Mouse (Mus musculus) G1E-ER4 (cell line): ENCODE results near the gene Gm17067. TPM values are rescaled to one million over a fixed set of nuclear protein-coding genes. Genes with fewer than 3 reads are reported as not detected.
"Not testable (repeated sequence)": the region's sequence is repeated elsewhere in the genome, so short reads cannot be mapped to it uniquely, and the experiment has no call there.

Source experiments
- GATA1 ChIP-seq: IDR thresholded peaks from one replicate; pipeline ENCODE4 v1.8.0; 2012; ENCODE audit warnings: low read length, inconsistent platforms
- polyA plus RNA-seq: library from polyadenylated mRNA; stranded (reverse); fragments of >175 nt; gene quantifications from 2 replicates; pipeline ENCODE4 v1.2.3, GENCODE M21; 2012

Gene Gm17067
- polyA plus RNA-seq = not detected in 2 replicates

DNA sequence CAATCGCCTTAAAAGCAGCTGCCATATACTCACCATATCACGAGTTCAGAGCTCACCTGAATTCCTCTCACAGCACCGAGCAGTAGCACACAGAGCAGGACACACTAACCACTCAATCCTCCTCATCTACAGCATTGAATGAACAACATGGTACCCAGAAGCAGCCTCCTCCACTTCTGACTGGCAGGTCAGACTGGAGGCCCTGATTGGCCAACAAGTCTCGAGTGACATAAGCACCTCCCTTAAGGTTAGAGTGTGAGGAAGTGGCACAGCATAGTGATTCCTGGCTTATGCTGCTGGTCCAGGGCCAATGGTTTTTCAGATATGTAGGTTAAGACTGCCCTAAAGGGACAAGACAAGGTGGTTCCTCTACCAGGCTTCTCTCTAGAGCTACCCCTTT is at the start of gene Gm17067:
TSS of gene Gm17067 (minus strand) at position 101 of the 400 bp plus-strand sequence.
- not testable (repeated sequence) for TF ChIP-seq GATA1

- TF ChIP-seq GATA1 = no peak
These were observed 23.0 kb upstream of the Gm17067 start for GRCm38 (mm10) chr7:42749836-42750235.

- no peak for TF ChIP-seq GATA1
These were observed 11.9 kb upstream of the Gm17067 start for GRCm38 (mm10) chr7:42738536-42739210.

DNA sequence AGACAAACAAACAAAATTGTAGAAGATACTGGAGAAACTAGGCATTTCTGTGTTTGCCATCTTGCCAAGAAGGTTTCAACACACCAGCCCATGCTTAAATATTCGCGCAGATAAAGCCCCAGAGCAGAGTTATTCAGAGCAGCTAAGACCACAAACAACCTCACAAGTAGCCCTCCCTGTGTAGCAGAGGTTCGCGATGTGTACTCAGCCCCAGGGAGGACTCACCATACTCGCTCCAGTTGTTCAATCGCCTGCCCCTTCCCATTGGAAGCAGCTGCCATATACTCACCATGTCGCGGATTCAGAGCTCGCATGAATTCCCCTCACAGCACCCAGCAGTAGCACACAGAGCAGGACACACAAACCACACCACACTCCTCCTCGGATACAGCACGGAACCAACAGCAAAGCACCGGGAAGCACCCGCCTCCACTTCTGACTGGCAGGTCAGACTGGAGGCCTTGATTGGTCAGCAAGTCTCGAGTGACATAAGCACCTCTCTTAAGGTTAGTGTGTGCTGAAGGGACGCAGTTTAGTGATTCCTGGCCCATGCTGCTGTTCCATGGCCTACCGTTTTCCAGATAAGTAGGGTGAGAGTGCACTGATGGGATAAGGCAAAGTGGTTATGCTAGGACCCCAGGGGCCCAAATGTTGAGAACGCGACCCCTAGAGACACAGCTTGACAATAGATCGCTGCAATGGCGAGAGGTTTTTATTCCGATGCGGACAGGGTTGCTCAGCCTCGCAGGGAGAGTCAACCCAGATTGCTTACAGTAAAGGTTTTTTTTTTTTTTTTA is 34.3 kb downstream of the Gm17067 start, which contains the start of gene Zfp975:
TSS of gene Zfp975 (minus strand) at position 381 of the 797 bp plus-strand sequence.
- not testable (repeated sequence) for TF ChIP-seq GATA1

Other genes starting within 250 kb of the Gm17067 start
- 1.6 and 1.9 TPM in 2 replicates for gene Zfp141, start 221.3 kb downstream of the Gm17067 start, polyA plus RNA-seq
- gene Gm21028, start 148.4 kb downstream of the Gm17067 start, polyA plus RNA-seq = not detected in 2 replicates
- gene Zfp977, start 134.5 kb downstream of the Gm17067 start, polyA plus RNA-seq = not detected in 2 replicates
- gene Zfp976, start 84.4 kb downstream of the Gm17067 start, polyA plus RNA-seq = 0.05 and 0.08 TPM in 2 replicates
- 0.12 and 0.24 TPM in 2 replicates for gene Zfp975, start 34.3 kb downstream of the Gm17067 start, polyA plus RNA-seq
- gene Vmn2r62, start 66.5 kb upstream of the Gm17067 start, polyA plus RNA-seq = not detected in 2 replicates
- not detected in 2 replicates for gene Gm2381, start 140.2 kb upstream of the Gm17067 start, polyA plus RNA-seq
- gene Vmn2r63, start 206.8 kb upstream of the Gm17067 start, polyA plus RNA-seq = not detected in 2 replicates